Mouse (Mus musculus): ENCODE data around the gene Skil. TPM values are rescaled to one million over a fixed set of nuclear protein-coding genes. Genes with fewer than 3 reads are reported as not detected.

Skil gene
- total and polyA plus RNA-seq, 3 experiments = 7.4 to 8.6 TPM; not detected in 1

DNA sequence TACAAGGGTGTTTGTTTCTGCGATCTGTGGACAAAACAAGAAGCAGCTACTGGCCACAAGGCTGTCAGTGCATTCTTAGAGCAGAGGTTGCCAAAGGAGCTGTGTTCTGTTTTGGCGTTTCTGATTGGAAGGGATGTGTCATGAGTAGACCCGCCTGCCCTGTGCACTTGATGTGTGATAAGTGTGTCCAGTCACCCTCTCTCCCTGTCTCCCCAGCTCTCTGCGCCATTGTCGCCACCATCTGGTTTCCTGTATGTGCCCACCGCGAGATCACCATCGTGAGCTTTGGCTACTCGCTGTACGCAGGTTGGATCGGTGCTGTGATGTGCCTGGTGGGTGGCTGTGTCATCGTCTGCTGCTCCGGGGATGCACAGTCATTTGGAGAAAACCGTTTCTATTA is 68.0 kb downstream of the Skil start:
- Histone ChIP-seq H3K27ac (ENCODE audit: control insufficient read depth, low read depth, low read length) (no peak overlapping the region), H3K79me2 (ENCODE audit: control insufficient read depth, insufficient read depth, low read length, poor library complexity) (no peaks in the 10 kb centered on the region), H3K4me1 (ENCODE audit: control insufficient read depth in 1 of 2, insufficient read depth in 2 of 2, low read length in 2 of 2) (no peaks in the 10 kb centered on the region), H3K9me3 (replicated peaks; ENCODE audit: insufficient read depth, low read length) (no peaks in the 10 kb centered on the region), H3K4me3 (ENCODE audit: control insufficient read depth in 1 of 2, insufficient read depth in 1 of 2, low read depth in 2 of 2, low read length in 2 of 2) (no peak overlapping the region), H3K9ac (ENCODE audit: control insufficient read depth, low read depth, low read length, poor library complexity, severe bottlenecking) (no peak overlapping the region), H3K27me3 (ENCODE audit: control insufficient read depth in 1 of 2, insufficient read depth in 2 of 2, low read length in 2 of 2) (peaks cover 2% of the 10 kb centered on the region in 2 experiments; a peak in 2 of 4 replicates), H3K36me3 (ENCODE audit: control insufficient read depth in 1 of 2, insufficient read depth in 2 of 2, low read length in 2 of 2) (no peaks in the 10 kb centered on the region)
- no peak for DNase-seq (ENCODE audit: low read depth, low spot score)
- no peak for TF ChIP-seq JUND (IDR thresholded peaks at IDR 0.05; ENCODE audit: low read depth, low read length)
- TF ChIP-seq MAFK (IDR thresholded peaks at IDR 0.05; ENCODE audit: borderline replicate concordance, low read depth, low read length) = no peak
- TF ChIP-seq GABPA (IDR thresholded peaks at IDR 0.05; ENCODE audit: low read depth, low read length) = no peak
- TF ChIP-seq KAT2A (conservative IDR thresholded peaks at IDR 0.05; ENCODE audit: low read depth, low read length) = no peak
- TF ChIP-seq USF2 (IDR thresholded peaks at IDR 0.05; ENCODE audit: borderline replicate concordance in 1 of 2, insufficient read depth in 1 of 2, low read depth in 1 of 2, low read length in 2 of 2) = no peak

DNA sequence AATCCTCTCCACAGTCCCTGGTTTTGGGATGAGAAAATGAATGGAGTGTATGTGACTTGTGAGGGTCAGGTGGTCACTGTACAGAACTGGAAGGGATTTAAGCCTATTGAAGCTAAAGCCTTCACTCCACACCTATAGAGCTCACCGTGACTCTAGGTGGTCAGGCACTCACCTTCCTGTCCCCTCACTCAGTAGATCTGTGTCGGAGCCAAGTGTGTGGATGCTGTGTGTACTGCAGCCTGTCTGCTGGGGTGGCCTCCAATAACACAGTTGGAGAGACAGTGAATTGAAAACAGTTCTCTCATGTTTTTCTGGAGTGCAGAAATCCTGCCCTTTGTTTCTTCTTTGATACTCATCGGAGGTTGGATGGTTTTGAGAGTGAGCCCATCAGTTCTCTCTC is 70.9 kb downstream of the Skil start:
- H3K9me3 ChIP-seq (replicated peaks; ENCODE audit: insufficient read depth, low read length) = no peaks in the 10 kb centered on the region
- no peak for DNase-seq (ENCODE audit: low read depth, low spot score)
- TF ChIP-seq MYC (IDR thresholded peaks at IDR 0.05; ENCODE audit: low read depth, low read length) (no peak), TAL1 (IDR thresholded peaks at IDR 0.05; ENCODE audit: low read length) (no peak), POLR2AphosphoS5 (IDR thresholded peaks at IDR 0.05; ENCODE audit: borderline replicate concordance, low read depth, low read length) (no peak), CHD1 (IDR thresholded peaks at IDR 0.05; ENCODE audit: low read depth, low read length) (no peak), ETS1 (IDR thresholded peaks at IDR 0.05; ENCODE audit: low read depth, low read length) (no peak), GABPA (IDR thresholded peaks at IDR 0.05; ENCODE audit: low read depth, low read length) (no peak), MAZ (IDR thresholded peaks at IDR 0.05; ENCODE audit: low read depth, low read length) (no peak), ELF1 (IDR thresholded peaks at IDR 0.05; ENCODE audit: low read depth, low read length) (no peak), TCF12 (IDR thresholded peaks at IDR 0.05; ENCODE audit: low read depth, low read length) (no peak), NELFE (IDR thresholded peaks at IDR 0.05; ENCODE audit: low read depth, low read length) (no peak), NRF1 (IDR thresholded peaks at IDR 0.05; ENCODE audit: insufficient read depth, low read depth, low read length, poor library complexity, severe bottlenecking) (no peak)
- no peak overlapping the region for H3K9ac ChIP-seq (ENCODE audit: control insufficient read depth, low read depth, low read length, poor library complexity, severe bottlenecking)
- peaks cover under 1 to 2% of the 10 kb centered on the region in 2 experiments; a peak in 2 of 4 replicates for H3K27me3 ChIP-seq (ENCODE audit: control insufficient read depth in 1 of 2, insufficient read depth in 2 of 2, low read length in 2 of 2)
- H3K27ac ChIP-seq (ENCODE audit: control insufficient read depth, low read depth, low read length) = no peak overlapping the region
- no peak overlapping the region for H3K4me3 ChIP-seq (ENCODE audit: control insufficient read depth in 1 of 2, insufficient read depth in 1 of 2, low read depth in 2 of 2, low read length in 2 of 2)
- H3K79me2 ChIP-seq (ENCODE audit: control insufficient read depth, insufficient read depth, low read length, poor library complexity) = no peaks in the 10 kb centered on the region
- no peaks in the 10 kb centered on the region for H3K36me3 ChIP-seq (ENCODE audit: control insufficient read depth in 1 of 2, insufficient read depth in 2 of 2, low read length in 2 of 2)
- no peaks in the 10 kb centered on the region for H3K4me1 ChIP-seq (ENCODE audit: control insufficient read depth in 1 of 2, insufficient read depth in 2 of 2, low read length in 2 of 2)
